Comparison of ENCODE assay signal across 8 mouse cellular contexts in the genomic region with DNA sequence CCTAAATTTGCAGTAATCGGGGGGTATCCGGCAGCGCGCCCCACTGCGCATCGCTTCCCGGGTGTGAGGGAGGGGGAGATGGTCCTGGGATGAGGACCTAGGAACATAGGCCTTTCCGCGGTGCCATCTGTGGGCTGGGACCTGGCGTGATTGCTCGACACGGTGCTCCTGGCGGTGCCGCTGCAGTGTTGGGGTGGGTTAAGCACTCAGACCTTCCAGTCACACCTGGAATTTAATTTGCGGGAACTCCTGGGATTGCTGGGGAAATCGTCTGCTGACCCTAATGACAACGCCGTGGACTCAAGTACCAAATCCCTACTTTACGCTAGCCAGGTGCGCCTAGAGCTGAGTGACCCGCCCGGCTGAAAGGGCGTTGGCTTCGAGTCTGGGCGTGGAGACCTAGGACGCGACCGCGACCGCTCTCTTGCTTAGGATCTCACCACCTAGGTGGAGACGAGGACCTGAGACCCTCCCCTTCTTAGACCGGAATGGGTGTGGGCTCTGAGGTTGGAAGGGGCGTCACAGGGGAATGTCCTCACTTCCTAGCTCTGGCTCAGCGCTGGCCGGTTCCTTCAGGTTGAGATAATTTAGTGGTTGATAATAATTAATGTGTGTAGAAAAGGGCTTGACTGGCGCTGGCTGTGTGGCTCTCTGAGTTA. TPM values are rescaled to one million over a fixed set of nuclear protein-coding genes. Genes with fewer than 3 reads are reported as not detected.
DNase-seq lines count a peak whose midpoint lies in the region; ATAC-seq lines count a peak whose summit lies in the region.

No protein-coding gene starts in this region.

- DNase-seq in frontal cortex, postnatal 10 days (ENCODE audit: low spot score in 2 of 2): no peak
- peak; percentile 69 for DNase-seq in ES-CJ7 (ENCODE audit: low read depth, low spot score)
- DNase-seq in cerebellum, postnatal 10 days: peak; percentile 54 to 55
- peak; percentile 62 to 65 for DNase-seq in kidney, postnatal 36 days
- DNase-seq in midbrain, embryonic 14.5 days: peak; percentile 52
- DNase-seq in c-Kit-positive CD71-positive TER-119-positive erythroid progenitor cells, embryonic 14.5 days (ENCODE audit: low spot score): no peak

- H3K9me3 ChIP-seq in heart, embryonic 16.5 days (replicated peaks; ENCODE audit: control insufficient read depth, low read length): no peaks in the 10 kb centered on the region
- H3K9me3 ChIP-seq in midbrain, embryonic 14.5 days (ENCODE audit: control insufficient read depth, low read length): no peaks in the 10 kb centered on the region

- ATAC-seq in frontal cortex, adult (ENCODE audit: low TSS enrichment): peak; percentile 17; the same call in 1 of the 2 replicates
- no peak for ATAC-seq in heart, embryonic 16.5 days (replicated peaks; ENCODE audit: extremely low read depth, insufficient read depth, low FRiP score)
- ATAC-seq in midbrain, embryonic 14.5 days (ENCODE audit: low FRiP score, low TSS enrichment): peak; percentile 44

- peak overlapping the region; percentile 87 for H3K9ac ChIP-seq in heart, embryonic 16.5 days (ENCODE audit: low read length)
- peak overlapping the region; percentile 74 for H3K9ac ChIP-seq in midbrain, embryonic 14.5 days (replicated peaks; ENCODE audit: low read length)

- H3K36me3 ChIP-seq in heart, embryonic 16.5 days (ENCODE audit: control insufficient read depth, insufficient read depth): no peaks in the 10 kb centered on the region
- no peaks in the 10 kb centered on the region for H3K36me3 ChIP-seq in midbrain, embryonic 14.5 days (ENCODE audit: control insufficient read depth, insufficient read depth, low read length)

- H3K4me1 ChIP-seq in heart, embryonic 16.5 days (ENCODE audit: control insufficient read depth, insufficient read depth, low read length): peaks cover 13% of the 10 kb centered on the region
- H3K4me1 ChIP-seq in midbrain, embryonic 14.5 days (ENCODE audit: control insufficient read depth, insufficient read depth, low read length): peaks cover 19% of the 10 kb centered on the region

- no peaks in the 10 kb centered on the region for H3K27me3 ChIP-seq in heart, embryonic 16.5 days (ENCODE audit: control insufficient read depth, insufficient read depth, low read length)
- no peaks in the 10 kb centered on the region for H3K27me3 ChIP-seq in midbrain, embryonic 14.5 days (ENCODE audit: control insufficient read depth, insufficient read depth, low read length)

- peak overlapping the region; percentile 98 for H3K4me2 ChIP-seq in heart, embryonic 16.5 days (ENCODE audit: low read depth, low read length)
- peak overlapping the region; percentile 93 for H3K4me2 ChIP-seq in midbrain, embryonic 14.5 days (ENCODE audit: low read length)

- WGBS in heart, embryonic 16.5 days: 1% methylated on average over 36 of the region's 36 CpGs
- WGBS in midbrain, embryonic 14.5 days: 1% methylated on average over 36 of the region's 36 CpGs

- H3K27ac ChIP-seq in heart, embryonic 16.5 days (ENCODE audit: low read length): peak overlapping the region; percentile 64
- H3K27ac ChIP-seq in midbrain, embryonic 14.5 days (replicated peaks; ENCODE audit: low read depth, low read length): peak overlapping the region; percentile 78

- H3K4me3 ChIP-seq in heart, embryonic 16.5 days (ENCODE audit: low read length): peak overlapping the region; percentile 79
- H3K4me3 ChIP-seq in midbrain, embryonic 14.5 days (replicated peaks; ENCODE audit: low read depth, low read length): peak overlapping the region; percentile 69

RNA-seq across cellular contexts. Expression of a gene that starts 0.8 kb away (rescaled TPM):
- polyA plus RNA-seq in heart, embryonic 16.5 days (2015; fragmentation: Nextera tagmentation; extraction: Ambion mirVana): 9.2 and 14.4 TPM in 2 replicates
- 3.8 and 13.6 TPM in 2 replicates for polyA plus RNA-seq in midbrain, embryonic 14.5 days (2014; fragmentation: Nextera tagmentation; extraction: Ambion mirVana)

RNA-seq across cellular contexts. Expression of a gene that starts 27.2 kb away (rescaled TPM):
- polyA plus RNA-seq in heart, embryonic 16.5 days (2015; fragmentation: Nextera tagmentation; extraction: Ambion mirVana): not detected in 2 replicates
- not detected in 2 replicates for polyA plus RNA-seq in midbrain, embryonic 14.5 days (2014; fragmentation: Nextera tagmentation; extraction: Ambion mirVana)

Comparison
In these comparisons a context has a peak if more than half of its experiments do, and no peak if none do; other contexts are left out.
1. DNase-seq: peak in ES-CJ7 (single experiment), cerebellum, postnatal 10 days (2 of 2), kidney, postnatal 36 days (2 of 2) and midbrain, embryonic 14.5 days (single experiment); none in frontal cortex, postnatal 10 days (0 of 2) and c-Kit-positive CD71-positive TER-119-positive erythroid progenitor cells, embryonic 14.5 days (single experiment).